Mouse (Mus musculus) lung, postnatal 0 days (tissue): ENCODE results near the gene Ccdc80.

ENCODE experiments used
- CTCF ChIP-seq: IDR thresholded peaks from 2 replicates; pipeline ENCODE4 v1.5.1; 2016; ENCODE audit warnings: antibody characterized with exemption, mild to moderate bottlenecking
- EP300 ChIP-seq: IDR thresholded peaks from 2 replicates; pipeline ENCODE4 v1.6.1; 2016; ENCODE audit warnings: antibody characterized with exemption, mild to moderate bottlenecking, control low read depth

- no peak for TF ChIP-seq EP300
- peak; percentile 41 for TF ChIP-seq CTCF
Observed at GRCm38 (mm10) chr16:45141711-45142110, 48.5 kb downstream of the Ccdc80 start.
